Mouse (Mus musculus) kidney, adult 9 months (tissue): ENCODE data around the gene Tmod3.

Experiments used
- DNase-seq: peaks from one replicate; pipeline ENCODE4 v3.0.0; 2022

The Tmod3 gene

GRCm38 (mm10) chr9:75559512-75560012 is at the start of gene Tmod3:
Gene Tmod3 (minus strand): TSS chr9:75559657.
- DNase-seq = peak; percentile 94

GRCm38 (mm10) chr9:75607496-75607895 is 48.0 kb upstream of the Tmod3 start:
- DNase-seq = no peak

GRCm38 (mm10) chr9:75601510-75601909 is 42.1 kb upstream of the Tmod3 start:
- no peak for DNase-seq

DNA sequence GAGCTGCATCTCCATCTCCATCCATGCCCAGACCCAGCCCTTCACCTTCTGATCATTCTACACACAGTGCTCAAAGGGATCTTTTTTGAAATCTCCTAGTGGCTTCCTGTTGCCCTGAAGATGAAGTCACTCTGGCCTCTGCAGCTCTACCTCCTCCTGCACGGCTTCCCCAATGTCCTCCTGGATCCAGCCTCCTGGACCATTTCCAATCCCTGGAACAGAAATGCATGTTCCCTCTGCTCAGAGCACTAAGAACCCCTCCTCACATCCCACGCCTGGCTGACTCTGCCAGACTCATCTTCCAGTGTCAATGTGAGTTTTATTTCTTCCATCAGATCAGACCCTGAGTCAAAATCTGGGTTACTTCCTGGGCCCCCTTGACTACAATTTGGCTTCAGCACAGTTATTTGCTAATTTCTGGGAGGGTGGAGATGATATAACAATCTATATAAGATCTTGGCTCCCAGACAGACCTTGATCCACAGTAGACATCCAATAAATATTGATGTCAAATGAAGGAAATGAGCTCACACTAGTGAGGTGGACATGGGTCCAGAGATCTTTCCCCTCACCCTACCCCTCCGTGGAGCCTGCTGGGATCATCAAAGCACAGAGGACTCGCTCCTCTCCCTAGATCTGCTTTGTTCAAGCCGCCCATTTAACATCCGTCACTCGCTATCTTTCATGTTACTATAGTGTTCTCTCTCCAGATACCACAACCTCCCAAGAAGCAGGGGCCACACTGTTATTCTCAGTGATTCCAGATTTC is 40.9 kb upstream of the Tmod3 start:
- no peak for DNase-seq

GRCm38 (mm10) chr9:75599191-75599841 is 39.9 kb upstream of the Tmod3 start:
- no peak for DNase-seq

GRCm38 (mm10) chr9:75597596-75597995 is 38.1 kb upstream of the Tmod3 start:
- no peak for DNase-seq

DNA sequence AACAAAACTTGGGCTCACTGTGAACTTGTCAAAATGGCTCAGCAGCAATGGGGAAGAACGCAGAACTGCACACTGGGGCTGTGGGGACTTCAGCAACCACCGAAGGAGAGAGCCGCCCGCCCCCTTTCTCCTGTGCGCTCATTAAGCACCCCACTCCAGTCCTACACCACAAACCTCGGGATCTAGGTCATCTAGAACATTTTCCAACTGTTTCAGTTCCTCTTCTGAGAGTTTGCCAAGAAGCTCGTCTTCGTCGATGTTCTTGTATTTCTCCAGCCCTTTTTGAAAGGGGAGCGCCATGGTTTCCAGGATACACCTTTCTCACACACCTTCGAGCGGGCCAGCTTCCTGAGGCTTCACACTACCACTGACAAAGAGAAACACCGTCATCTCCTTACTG is 37.6 kb upstream of the Tmod3 start:
- DNase-seq = no peak

- DNase-seq = no peak
Measured at GRCm38 (mm10) chr9:75593481-75593880, 34.0 kb upstream of the Tmod3 start.

GRCm38 (mm10) chr9:75589850-75590790 is 30.7 kb upstream of the Tmod3 start:
- no peak for DNase-seq

- DNase-seq = peak; percentile 40
Measured at GRCm38 (mm10) chr9:75581694-75582350, 22.4 kb upstream of the Tmod3 start.

- no peak for DNase-seq
Measured at GRCm38 (mm10) chr9:75579321-75579720, 19.9 kb upstream of the Tmod3 start.

DNA sequence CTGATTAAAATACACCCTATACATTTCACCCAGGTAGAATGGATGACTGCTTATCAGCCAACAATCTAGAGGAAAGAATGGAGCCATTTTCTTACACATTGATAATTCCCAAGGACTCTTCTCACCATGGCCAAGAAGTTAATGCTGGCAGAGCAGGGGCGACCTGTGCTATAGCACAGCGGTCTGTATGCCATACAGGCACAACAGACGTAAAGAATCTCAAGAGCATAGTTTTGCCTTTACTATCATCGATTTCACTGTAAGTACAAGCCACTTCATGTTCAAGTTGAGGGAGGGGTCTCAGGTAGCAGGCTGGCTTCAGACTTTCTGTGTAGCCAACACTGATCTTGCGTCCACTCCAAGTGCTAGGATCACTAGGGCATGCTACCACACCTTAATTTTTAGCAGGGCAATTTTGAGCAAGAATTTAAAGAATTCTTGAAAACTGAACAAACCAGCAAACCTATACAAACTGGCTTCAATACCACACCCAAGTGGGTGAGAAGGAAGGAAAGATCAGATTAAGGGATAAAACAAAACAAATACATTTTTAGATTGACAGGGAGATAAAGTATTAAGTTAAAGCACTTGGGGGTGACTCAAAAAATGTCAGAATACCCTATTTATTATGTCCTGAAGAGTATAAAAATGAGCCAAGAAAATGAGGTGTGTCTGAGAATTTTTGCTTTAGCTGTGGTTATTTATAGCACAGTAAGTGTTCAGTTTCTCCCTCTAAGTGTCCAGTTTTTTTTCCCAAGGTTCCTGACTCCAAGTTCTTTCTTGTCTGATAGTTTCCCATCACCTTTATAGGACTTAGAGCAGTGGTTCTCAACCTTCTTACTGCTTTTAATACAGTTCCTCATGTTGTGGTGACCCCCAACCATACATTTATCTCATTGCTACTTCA is 11.8 kb upstream of the Tmod3 start:
- DNase-seq = no peak

GRCm38 (mm10) chr9:75568399-75568798 is 8.9 kb upstream of the Tmod3 start:
- DNase-seq = no peak

GRCm38 (mm10) chr9:75564892-75565291 is 5.4 kb upstream of the Tmod3 start:
- no peak for DNase-seq

- no peak for DNase-seq
Measured at GRCm38 (mm10) chr9:75563622-75564021, 4.2 kb upstream of the Tmod3 start.

GRCm38 (mm10) chr9:75563176-75563575 is 3.7 kb upstream of the Tmod3 start:
- DNase-seq = no peak

DNA sequence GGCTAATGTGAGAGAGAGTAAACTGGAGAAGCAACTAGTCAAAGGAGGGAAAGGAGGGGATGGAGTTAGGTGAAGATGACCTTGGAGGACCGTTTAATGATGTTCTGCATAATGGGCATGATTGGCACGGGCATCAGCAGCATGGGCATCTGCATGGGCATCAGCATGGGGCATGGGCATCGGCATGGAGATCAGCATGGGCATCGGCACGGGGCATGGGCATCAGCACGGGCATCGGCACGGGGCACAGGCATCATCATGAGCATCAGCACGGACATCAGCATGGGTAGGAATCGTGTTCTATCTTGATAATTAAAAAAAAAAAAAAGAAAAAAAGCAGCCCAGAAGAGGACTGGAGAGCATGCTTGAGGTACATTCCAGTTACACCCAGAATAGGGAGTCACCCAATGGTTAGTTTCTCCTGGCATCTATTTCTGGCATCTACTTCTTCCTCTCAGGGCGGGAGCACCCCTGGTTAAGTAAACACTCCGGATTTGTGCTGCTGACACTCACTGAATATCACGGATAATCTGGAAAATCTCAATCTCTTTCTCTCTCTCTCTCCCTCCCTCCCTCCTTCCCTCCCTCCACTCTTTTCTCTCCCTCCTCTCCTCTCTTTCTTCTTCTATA is 1.7 kb upstream of the Tmod3 start:
- DNase-seq = no peak

- no peak for DNase-seq
Measured at GRCm38 (mm10) chr9:75560353-75560752, 896 bp upstream of the Tmod3 start.

- DNase-seq = peak; percentile 52
Measured at GRCm38 (mm10) chr9:75558812-75559511, 495 bp downstream of the Tmod3 start.

DNA sequence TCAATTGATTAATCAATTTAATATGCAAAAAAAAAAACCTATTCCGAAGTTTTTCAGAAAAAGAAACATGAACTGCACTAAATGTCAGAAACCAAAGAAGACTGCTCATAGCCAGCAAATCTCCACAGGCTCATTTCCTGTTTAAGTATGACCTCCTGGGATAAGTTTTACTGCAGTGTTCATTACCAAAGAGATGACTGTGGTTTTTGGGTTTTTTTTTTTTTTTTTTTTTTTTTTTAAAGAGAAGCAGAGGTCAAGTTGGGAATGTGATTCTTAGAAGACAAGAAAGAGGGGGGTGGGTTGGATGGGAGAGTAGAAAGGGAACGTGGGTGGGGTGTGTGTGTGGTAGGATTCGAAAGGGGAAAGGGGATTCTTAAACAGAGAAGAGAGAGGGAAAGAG is 1.1 kb downstream of the Tmod3 start:
- no peak for DNase-seq
